Mouse (Mus musculus) forebrain, embryonic 10.5 days (tissue): Measurements from ENCODE around the gene Vps13c. TPM values are rescaled to one million over a fixed set of nuclear protein-coding genes. Genes with fewer than 3 reads are reported as not detected.

Experiments used
- DNase-seq: peaks from one replicate; pipeline ENCODE4 v3.0.0-alpha.2; 2017; ENCODE audit warnings: low spot score; ENCODE audit errors: extremely low spot score
- H3K27ac ChIP-seq: fragments of 300-500 bp; sonication (generic); 2 replicates; pipeline ENCODE4 v1.5.1; 2016; ENCODE audit warnings: mild to moderate bottlenecking
- H3K27me3 ChIP-seq: fragments of 300-500 bp; sonication (generic); 2 replicates; pipeline ENCODE4 v1.6.1; 2016; ENCODE audit warnings: mild to moderate bottlenecking; ENCODE audit not compliant: poor library complexity, severe bottlenecking
- H3K36me3 ChIP-seq: fragments of 300-500 bp; sonication (generic); replicated peaks from 2 replicates; pipeline ENCODE4 v1.6.1; 2016; ENCODE audit warnings: mild to moderate bottlenecking, moderate library complexity
- H3K4me1 ChIP-seq: fragments of 300-500 bp; sonication (generic); 2 replicates; pipeline ENCODE4 v1.6.1; 2016
- H3K4me3 ChIP-seq: fragments of 300-500 bp; sonication (generic); 2 replicates; pipeline ENCODE4 v1.5.1; 2016; ENCODE audit warnings: mild to moderate bottlenecking, moderate library complexity
- H3K9me3 ChIP-seq: fragments of 300-500 bp; sonication (generic); 2 replicates; pipeline ENCODE4 v1.6.1; 2016; ENCODE audit warnings: mild to moderate bottlenecking, moderate library complexity
- WGBS: fragments of 180-500 bp; shearing (Covaris S2); methylation state at CpG from one replicate; pipeline ENCODE4 v1.1.7; 2016; 5-methylcytosine and 5-hydroxymethylcytosine counted together
- polyA plus RNA-seq: library from polyadenylated mRNA; unstranded; fragments of >200 nt; fragmentation: Nextera tagmentation; extraction: Ambion mirVana; gene quantifications from 2 replicates; pipeline ENCODE4 v1.2.1, GENCODE M21; 2016

Vps13c gene
- polyA plus RNA-seq, 1 experiment from 2014 or later: 4.1 TPM

- Histone ChIP-seq H3K9me3 (no peaks in the 10 kb centered on the region), H3K27ac (no peak overlapping the region), H3K27me3 (no peaks in the 10 kb centered on the region), H3K4me1 (peaks cover 7% of the 10 kb centered on the region), H3K36me3 (no peaks in the 10 kb centered on the region), H3K4me3 (no peak overlapping the region)
- DNase-seq: no peak
- WGBS: 93% methylated on average over 16 of the region's 16 CpGs
These were observed 29.7 kb downstream of the Vps13c start for GRCm38 (mm10) chr9:67869691-67870450.

GRCm38 (mm10) chr9:67874522-67875222, 34.5 kb downstream of the Vps13c start:
- Histone ChIP-seq H3K9me3 (no peaks in the 10 kb centered on the region), H3K27ac (no peak overlapping the region), H3K27me3 (no peaks in the 10 kb centered on the region), H3K36me3 (no peaks in the 10 kb centered on the region; the same call in 1 of the 2 replicates), H3K4me1 (no peaks in the 10 kb centered on the region), H3K4me3 (no peak overlapping the region)
- no peak for DNase-seq
- 84% methylated on average over 7 of the region's 7 CpGs for WGBS

GRCm38 (mm10) chr9:67875337-67875736, 35.1 kb downstream of the Vps13c start:
- H3K27me3 ChIP-seq: no peaks in the 10 kb centered on the region
- no peak overlapping the region for H3K4me3 ChIP-seq
- no peak overlapping the region for H3K27ac ChIP-seq
- no peaks in the 10 kb centered on the region for H3K4me1 ChIP-seq
- no peak for DNase-seq
- WGBS: 73% methylated on average over 2 of the region's 2 CpGs
- no peaks in the 10 kb centered on the region for H3K9me3 ChIP-seq
- peaks cover under 1% of the 10 kb centered on the region for H3K36me3 ChIP-seq

- no peaks in the 10 kb centered on the region for H3K4me1 ChIP-seq
- no peaks in the 10 kb centered on the region for H3K27me3 ChIP-seq
- peaks cover 3% of the 10 kb centered on the region for H3K36me3 ChIP-seq
- no peak for DNase-seq
- no peak overlapping the region for H3K4me3 ChIP-seq
- H3K9me3 ChIP-seq: no peaks in the 10 kb centered on the region
- WGBS: 89% methylated on average over 14 of the region's 14 CpGs
- 0 out of 2 replicates have a peak overlapping the region, but pooled peaks have one; percentile 12 for H3K27ac ChIP-seq
These were observed 37.0 kb downstream of the Vps13c start for GRCm38 (mm10) chr9:67877081-67877718.

- no peaks in the 10 kb centered on the region for H3K27me3 ChIP-seq
- peaks cover 3% of the 10 kb centered on the region for H3K36me3 ChIP-seq
- H3K9me3 ChIP-seq: no peaks in the 10 kb centered on the region
- no peaks in the 10 kb centered on the region for H3K4me1 ChIP-seq
- 92% methylated on average over 11 of the region's 11 CpGs for WGBS
- no peak overlapping the region for H3K4me3 ChIP-seq
- no peak for DNase-seq
- no peak overlapping the region for H3K27ac ChIP-seq
These were observed 38.1 kb downstream of the Vps13c start for GRCm38 (mm10) chr9:67878197-67878769.

GRCm38 (mm10) chr9:67883349-67883984, 43.3 kb downstream of the Vps13c start:
- WGBS: 89% methylated on average over 13 of the region's 13 CpGs
- H3K27me3 ChIP-seq: no peaks in the 10 kb centered on the region
- no peaks in the 10 kb centered on the region for H3K9me3 ChIP-seq
- DNase-seq: no peak
- no peak overlapping the region for H3K27ac ChIP-seq
- H3K4me3 ChIP-seq: no peak overlapping the region
- H3K4me1 ChIP-seq: no peaks in the 10 kb centered on the region
- H3K36me3 ChIP-seq: peaks cover 14% of the 10 kb centered on the region

- no peaks in the 10 kb centered on the region for H3K27me3 ChIP-seq
- H3K4me1 ChIP-seq: no peaks in the 10 kb centered on the region
- H3K4me3 ChIP-seq: no peak overlapping the region
- peaks cover 14% of the 10 kb centered on the region for H3K36me3 ChIP-seq
- H3K27ac ChIP-seq: no peak overlapping the region
- no peaks in the 10 kb centered on the region for H3K9me3 ChIP-seq
- no peak for DNase-seq
- WGBS: 89% methylated on average over 3 of the region's 3 CpGs
These were observed 43.9 kb downstream of the Vps13c start for GRCm38 (mm10) chr9:67884095-67884494.

GRCm38 (mm10) chr9:67886981-67887720, 47.0 kb downstream of the Vps13c start:
- no peaks in the 10 kb centered on the region for H3K9me3 ChIP-seq
- H3K36me3 ChIP-seq: peaks cover 19% of the 10 kb centered on the region
- H3K4me3 ChIP-seq: no peak overlapping the region
- no peaks in the 10 kb centered on the region for H3K4me1 ChIP-seq
- H3K27me3 ChIP-seq: no peaks in the 10 kb centered on the region
- no peak overlapping the region for H3K27ac ChIP-seq
- no peak for DNase-seq
- 90% methylated on average over 4 of the region's 4 CpGs for WGBS

GRCm38 (mm10) chr9:67893474-67893873, 53.3 kb downstream of the Vps13c start:
- Histone ChIP-seq H3K4me3 (no peak overlapping the region), H3K4me1 (peaks cover 10% of the 10 kb centered on the region), H3K9me3 (no peaks in the 10 kb centered on the region), H3K27me3 (no peaks in the 10 kb centered on the region), H3K36me3 (peaks cover 26% of the 10 kb centered on the region), H3K27ac (no peak overlapping the region)
- 90% methylated on average over 1 of the region's 1 CpGs for WGBS
- no peak for DNase-seq

GRCm38 (mm10) chr9:67896646-67897295, 56.6 kb downstream of the Vps13c start:
- no peak for DNase-seq
- peaks cover 26% of the 10 kb centered on the region for H3K36me3 ChIP-seq
- H3K4me3 ChIP-seq: no peak overlapping the region
- 70% methylated on average over 12 of the region's 12 CpGs for WGBS
- no peaks in the 10 kb centered on the region for H3K9me3 ChIP-seq
- H3K4me1 ChIP-seq: peaks cover 12% of the 10 kb centered on the region
- H3K27me3 ChIP-seq: no peaks in the 10 kb centered on the region
- H3K27ac ChIP-seq: no peak overlapping the region

- H3K27ac ChIP-seq: no peak overlapping the region
These were observed 60.2 kb downstream of the Vps13c start for GRCm38 (mm10) chr9:67900398-67900797.

More at GRCm38 (mm10) chr9:67900398-67900797, 60.2 kb downstream of the Vps13c start:
- H3K27me3 ChIP-seq: no peaks in the 10 kb centered on the region
- peaks cover 13% of the 10 kb centered on the region; the same call in 1 of the 2 replicates for H3K36me3 ChIP-seq
- H3K9me3 ChIP-seq: no peaks in the 10 kb centered on the region
- peaks cover 12% of the 10 kb centered on the region for H3K4me1 ChIP-seq
- no peak overlapping the region for H3K4me3 ChIP-seq
- WGBS: 70% methylated on average over 5 of the region's 5 CpGs
- no peak for DNase-seq
